Mouse (Mus musculus): ENCODE results near the gene Ankrd10. TPM values are rescaled to one million over a fixed set of nuclear protein-coding genes. Genes with fewer than 3 reads are reported as not detected.
"Not testable (repeated sequence)": the region's sequence is repeated elsewhere in the genome, so short reads cannot be mapped to it uniquely, and the experiment has no call there.

Ankrd10 gene
- polyA plus RNA-seq (2014; fragmentation: Nextera tagmentation; extraction: Ambion mirVana), result 98.8 and 118 TPM in 2 replicates

DNA sequence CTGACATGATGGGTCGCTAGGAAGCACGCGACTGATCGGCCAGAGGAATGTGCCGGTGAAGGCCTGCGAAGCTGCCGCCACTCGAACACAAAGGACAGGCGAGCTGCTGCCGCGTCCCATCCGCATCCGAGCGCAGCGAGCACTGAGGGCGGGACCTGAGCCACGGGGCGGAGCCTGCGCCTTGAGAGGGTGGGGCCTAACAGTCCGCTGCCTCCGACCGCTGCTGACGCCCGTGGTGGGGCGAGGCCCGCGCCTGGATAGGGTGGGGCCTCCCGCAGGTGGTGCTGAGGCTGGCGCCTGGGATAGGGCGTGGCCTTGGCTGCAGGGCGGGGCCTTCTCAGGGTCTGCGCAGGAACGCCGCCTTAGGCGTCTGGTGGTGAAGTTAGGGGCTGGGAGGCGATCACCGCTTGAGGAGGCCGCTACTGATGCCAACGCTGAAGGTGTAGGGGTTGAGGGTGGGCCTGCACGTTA lies at the start of gene Ankrd10:
TSS of gene Ankrd10 (minus strand) at position 147 of the 471 bp plus-strand sequence.
- Histone ChIP-seq H3K36me3 (ENCODE audit: control insufficient read depth, insufficient read depth, low read length) (peaks cover 17% of the 10 kb centered on the region), H3K27me3 (replicated peaks; ENCODE audit: control insufficient read depth, insufficient read depth, low read length) (no peaks in the 10 kb centered on the region), H3K27ac (ENCODE audit: low read depth, low read length) (peak within 1 kb of the TSS; percentile 99), H3K4me3 (ENCODE audit: low read depth, low read length) (peak within 1 kb of the TSS; percentile 95), H3K9ac (ENCODE audit: low read length) (peak within 1 kb of the TSS; percentile 96), H3K4me2 (ENCODE audit: low read length) (peak within 1 kb of the TSS; percentile 93), H3K4me1 (ENCODE audit: control insufficient read depth, insufficient read depth, low read length) (peaks cover 21% of the 10 kb centered on the region), H3K9me3 (replicated peaks; ENCODE audit: control insufficient read depth, low read length) (no peaks in the 10 kb centered on the region)
- peak; percentile 98 for DNase-seq (ENCODE audit: low spot score)
- under 1% methylated on average over 40 of the region's 40 CpGs for WGBS
- peak; percentile 92 for ATAC-seq

DNA sequence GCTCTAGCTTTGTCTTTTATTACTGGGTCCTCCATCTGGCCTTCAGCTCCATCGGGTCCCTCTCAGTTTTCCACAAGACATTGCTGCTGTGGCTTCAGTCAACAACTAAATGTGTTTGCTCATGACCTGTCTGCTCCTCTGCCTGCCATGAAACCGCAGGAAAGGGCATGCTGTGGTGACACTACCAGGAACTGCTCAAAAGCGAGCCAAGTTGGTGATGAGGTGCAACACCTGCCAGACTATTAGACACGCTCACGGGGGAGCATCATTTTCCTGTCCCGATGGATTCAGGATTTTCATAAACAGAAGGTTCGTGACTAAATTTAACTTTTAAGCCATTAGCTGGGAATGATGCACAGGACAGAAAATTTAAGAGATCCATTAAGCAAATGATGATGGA lies 49.0 kb upstream of the Ankrd10 start:
- no peak overlapping the region for H3K9ac ChIP-seq (ENCODE audit: low read length)
- no peaks in the 10 kb centered on the region for H3K27me3 ChIP-seq (replicated peaks; ENCODE audit: control insufficient read depth, insufficient read depth, low read length)
- 91% methylated on average over 7 of the region's 7 CpGs for WGBS
- H3K9me3 ChIP-seq (replicated peaks; ENCODE audit: control insufficient read depth, low read length), result no peaks in the 10 kb centered on the region; the same call in 1 of the 2 replicates
- no peak overlapping the region for H3K4me3 ChIP-seq (ENCODE audit: low read depth, low read length)
- H3K27ac ChIP-seq (ENCODE audit: low read depth, low read length), result no peak overlapping the region
- no peaks in the 10 kb centered on the region for H3K36me3 ChIP-seq (ENCODE audit: control insufficient read depth, insufficient read depth, low read length)
- H3K4me2 ChIP-seq (ENCODE audit: low read length), result no peak overlapping the region
- no peak for DNase-seq (ENCODE audit: low spot score)
- no peaks in the 10 kb centered on the region for H3K4me1 ChIP-seq (ENCODE audit: control insufficient read depth, insufficient read depth, low read length)
- no peak for ATAC-seq

DNA sequence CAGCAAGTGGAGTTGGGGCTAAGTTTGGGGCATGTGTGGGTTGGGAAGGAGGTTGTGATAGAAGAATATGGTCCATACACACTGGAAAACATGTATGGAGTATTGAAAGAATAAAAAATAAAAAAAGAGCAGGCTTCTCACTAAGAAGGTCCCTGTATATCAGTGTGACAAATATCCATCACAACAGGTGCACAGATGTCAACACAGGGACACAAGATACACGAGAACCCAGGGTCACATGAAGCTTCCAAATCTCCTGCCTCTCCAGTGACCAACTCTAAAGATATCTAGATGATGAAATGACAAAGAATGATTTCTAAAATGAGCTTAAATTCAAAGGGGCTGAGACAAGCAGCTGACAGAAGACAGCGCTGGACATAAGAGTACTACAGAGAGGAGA lies 32.8 kb upstream of the Ankrd10 start:
- Histone ChIP-seq H3K4me3 (ENCODE audit: low read depth, low read length) (no peak overlapping the region), H3K27ac (ENCODE audit: low read depth, low read length) (no peak overlapping the region), H3K36me3 (ENCODE audit: control insufficient read depth, insufficient read depth, low read length) (no peaks in the 10 kb centered on the region), H3K4me2 (ENCODE audit: low read length) (no peak overlapping the region), H3K4me1 (ENCODE audit: control insufficient read depth, insufficient read depth, low read length) (no peaks in the 10 kb centered on the region), H3K9ac (ENCODE audit: low read length) (no peak overlapping the region), H3K9me3 (replicated peaks; ENCODE audit: control insufficient read depth, low read length) (no peaks in the 10 kb centered on the region), H3K27me3 (replicated peaks; ENCODE audit: control insufficient read depth, insufficient read depth, low read length) (no peaks in the 10 kb centered on the region)
- WGBS, result 87% methylated on average over 2 of the region's 2 CpGs
- no peak for DNase-seq (ENCODE audit: low spot score)
- no peak for ATAC-seq

DNA sequence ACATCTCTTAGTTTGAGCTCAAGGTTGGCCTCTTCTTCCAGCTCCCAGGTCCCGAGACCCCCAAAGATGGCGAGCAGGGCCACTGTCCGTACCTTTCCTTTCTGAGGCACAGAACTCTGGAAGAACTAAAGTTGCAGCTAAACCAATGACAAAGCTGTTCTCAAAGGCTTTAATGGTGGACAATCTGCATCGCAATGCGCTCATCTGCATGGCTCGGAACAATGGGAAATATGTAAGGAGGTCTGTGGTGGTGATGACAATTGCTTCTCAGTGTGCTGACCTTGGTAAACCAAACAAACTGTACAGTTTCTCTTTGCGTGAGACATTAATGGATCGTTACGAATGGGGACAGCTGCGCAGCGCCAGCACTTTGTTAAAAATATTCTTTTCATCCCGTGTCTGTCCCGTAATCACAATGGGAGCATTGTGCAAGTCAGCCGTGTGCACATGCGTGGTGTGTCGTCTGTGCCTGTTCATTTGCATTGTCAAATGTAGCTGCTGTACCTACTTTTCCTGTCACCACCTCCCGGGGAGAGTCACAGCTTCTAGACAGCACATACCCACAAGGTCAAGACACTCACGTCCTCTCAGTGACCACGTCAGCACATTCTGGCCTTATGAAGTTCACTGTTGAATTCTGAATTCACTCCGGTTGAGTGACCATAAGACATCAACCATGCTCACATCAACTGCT lies 30.6 kb upstream of the Ankrd10 start:
- H3K4me3 ChIP-seq (ENCODE audit: low read depth, low read length); H3K27me3 ChIP-seq (replicated peaks; ENCODE audit: control insufficient read depth, insufficient read depth, low read length); H3K9me3 ChIP-seq (replicated peaks; ENCODE audit: control insufficient read depth, low read length); ATAC-seq; H3K9ac ChIP-seq (ENCODE audit: low read length); H3K27ac ChIP-seq (ENCODE audit: low read depth, low read length); H3K36me3 ChIP-seq (ENCODE audit: control insufficient read depth, insufficient read depth, low read length); H3K4me2 ChIP-seq (ENCODE audit: low read length); H3K4me1 ChIP-seq (ENCODE audit: control insufficient read depth, insufficient read depth, low read length): not testable (repeated sequence)
- DNase-seq (ENCODE audit: low spot score), result peak; percentile 16
- WGBS, result 65% methylated on average over 20 of the region's 20 CpGs

DNA sequence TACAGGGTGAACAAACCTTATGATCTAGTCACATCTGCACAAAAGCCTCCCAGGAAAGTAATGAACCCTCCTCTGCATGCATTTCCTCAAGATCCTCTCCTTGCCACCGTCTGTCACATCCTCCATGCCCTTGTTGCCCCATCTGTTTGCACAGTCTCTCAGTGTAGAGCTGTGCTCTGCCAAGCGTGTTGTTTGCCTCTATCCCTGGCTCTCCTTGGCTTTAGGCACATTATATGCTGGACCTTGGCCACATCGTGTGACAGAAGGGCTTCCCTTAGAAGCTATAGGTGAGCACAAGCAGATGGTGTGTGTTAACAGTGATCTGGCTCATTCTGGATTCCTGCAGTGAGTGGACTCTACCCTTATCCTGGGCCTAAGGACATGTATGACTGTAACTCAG lies 26.4 kb upstream of the Ankrd10 start:
- 71% methylated on average over 3 of the region's 3 CpGs for WGBS
- Histone ChIP-seq H3K36me3 (ENCODE audit: control insufficient read depth, insufficient read depth, low read length) (no peaks in the 10 kb centered on the region), H3K9ac (ENCODE audit: low read length) (no peak overlapping the region), H3K27me3 (replicated peaks; ENCODE audit: control insufficient read depth, insufficient read depth, low read length) (no peaks in the 10 kb centered on the region), H3K4me2 (ENCODE audit: low read length) (no peak overlapping the region), H3K4me3 (ENCODE audit: low read depth, low read length) (no peak overlapping the region), H3K27ac (ENCODE audit: low read depth, low read length) (no peak overlapping the region), H3K4me1 (ENCODE audit: control insufficient read depth, insufficient read depth, low read length) (no peaks in the 10 kb centered on the region), H3K9me3 (replicated peaks; ENCODE audit: control insufficient read depth, low read length) (no peaks in the 10 kb centered on the region)
- DNase-seq (ENCODE audit: low spot score), result peak; percentile 16
- no peak for ATAC-seq

DNA sequence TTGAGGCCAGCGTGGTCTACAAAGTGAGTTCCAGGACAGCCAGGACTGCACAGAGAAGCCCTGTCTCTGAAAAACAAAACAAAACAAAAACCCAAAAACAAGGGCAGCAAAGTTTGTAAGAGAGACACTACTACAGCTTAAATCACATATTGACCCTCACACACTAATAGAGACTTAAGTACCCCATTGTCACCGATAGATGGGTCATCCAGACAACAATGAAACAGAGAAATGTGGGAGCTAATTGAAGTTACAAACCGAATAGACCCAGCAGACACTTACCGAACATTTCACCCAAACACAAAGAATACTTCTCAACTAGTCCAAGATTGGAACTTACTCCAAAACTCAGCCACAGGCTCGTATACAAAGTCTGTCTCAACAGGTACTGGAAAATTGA lies 14.5 kb upstream of the Ankrd10 start:
- Histone ChIP-seq H3K4me2 (ENCODE audit: low read length) (no peak overlapping the region), H3K27me3 (replicated peaks; ENCODE audit: control insufficient read depth, insufficient read depth, low read length) (no peaks in the 10 kb centered on the region), H3K9ac (ENCODE audit: low read length) (no peak overlapping the region), H3K9me3 (replicated peaks; ENCODE audit: control insufficient read depth, low read length) (no peaks in the 10 kb centered on the region), H3K4me1 (ENCODE audit: control insufficient read depth, insufficient read depth, low read length) (no peaks in the 10 kb centered on the region), H3K4me3 (ENCODE audit: low read depth, low read length) (no peak overlapping the region), H3K27ac (ENCODE audit: low read depth, low read length) (no peak overlapping the region), H3K36me3 (ENCODE audit: control insufficient read depth, insufficient read depth, low read length) (no peaks in the 10 kb centered on the region)
- WGBS, result 85% methylated on average over 5 of the region's 5 CpGs
- ATAC-seq (no peak), DNase-seq (ENCODE audit: low spot score) (no peak)

DNA sequence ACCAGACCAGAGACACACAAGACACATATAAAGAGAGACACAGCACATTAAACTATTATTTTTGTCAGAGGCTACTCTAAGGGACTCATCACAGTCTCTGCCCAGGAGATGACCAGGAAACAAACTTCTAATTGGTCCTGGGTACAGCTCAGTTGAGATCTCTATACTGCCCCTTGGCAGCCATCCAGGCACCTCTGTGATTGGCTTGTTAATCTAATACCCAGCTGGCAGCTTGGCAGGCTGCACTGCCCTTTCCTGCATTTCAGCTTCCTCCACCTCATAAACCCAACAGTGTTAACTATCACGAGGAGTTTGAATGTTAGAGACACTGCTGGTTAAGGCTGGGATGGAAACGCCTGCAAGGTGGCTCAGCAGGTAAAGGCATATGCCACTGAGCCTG lies 7.6 kb upstream of the Ankrd10 start:
- DNase-seq (ENCODE audit: low spot score) (peak; percentile 46), ATAC-seq (no peak)
- Histone ChIP-seq H3K27ac (ENCODE audit: low read depth, low read length) (no peak overlapping the region), H3K9me3 (replicated peaks; ENCODE audit: control insufficient read depth, low read length) (0 out of 2 replicates have a peak, but pooled peaks cover 4% of the 10 kb centered on the region), H3K4me2 (ENCODE audit: low read length) (no peak overlapping the region), H3K27me3 (replicated peaks; ENCODE audit: control insufficient read depth, insufficient read depth, low read length) (no peaks in the 10 kb centered on the region), H3K9ac (ENCODE audit: low read length) (no peak overlapping the region), H3K36me3 (ENCODE audit: control insufficient read depth, insufficient read depth, low read length) (0 out of 2 replicates have a peak, but pooled peaks cover 2% of the 10 kb centered on the region), H3K4me3 (ENCODE audit: low read depth, low read length) (no peak overlapping the region), H3K4me1 (ENCODE audit: control insufficient read depth, insufficient read depth, low read length) (no peaks in the 10 kb centered on the region)
- WGBS, result 42% methylated on average over 2 of the region's 2 CpGs

DNA sequence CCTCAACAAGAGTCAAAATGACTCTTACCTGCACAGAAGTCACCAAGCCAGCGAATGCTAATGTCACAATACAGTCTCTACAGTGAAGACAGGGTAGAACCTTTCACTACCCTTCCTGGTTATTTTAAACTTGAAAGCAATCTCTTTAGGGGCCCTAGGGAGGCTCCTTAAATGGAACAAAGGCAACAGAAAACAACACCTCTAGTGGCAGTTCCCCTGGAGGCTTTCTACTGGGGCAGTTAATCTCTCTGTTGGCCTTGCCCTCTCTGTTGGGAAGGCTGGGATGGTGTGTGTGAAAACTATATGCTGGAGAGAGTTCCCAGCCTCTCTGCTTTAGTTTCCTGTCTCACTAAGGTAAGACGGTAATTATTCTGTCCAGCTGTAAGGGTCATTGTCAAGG lies 5.0 kb upstream of the Ankrd10 start:
- Histone ChIP-seq H3K4me2 (ENCODE audit: low read length) (no peak overlapping the region), H3K9ac (ENCODE audit: low read length) (no peak overlapping the region), H3K4me1 (ENCODE audit: control insufficient read depth, insufficient read depth, low read length) (peaks cover 2% of the 10 kb centered on the region; the same call in 1 of the 2 replicates), H3K4me3 (ENCODE audit: low read depth, low read length) (no peak overlapping the region), H3K27ac (ENCODE audit: low read depth, low read length) (no peak overlapping the region), H3K27me3 (replicated peaks; ENCODE audit: control insufficient read depth, insufficient read depth, low read length) (no peaks in the 10 kb centered on the region), H3K9me3 (replicated peaks; ENCODE audit: control insufficient read depth, low read length) (0 out of 2 replicates have a peak, but pooled peaks cover 4% of the 10 kb centered on the region), H3K36me3 (ENCODE audit: control insufficient read depth, insufficient read depth, low read length) (0 out of 2 replicates have a peak, but pooled peaks cover 2% of the 10 kb centered on the region)
- DNase-seq (ENCODE audit: low spot score) (no peak), ATAC-seq (no peak)
- 61% methylated on average over 2 of the region's 2 CpGs for WGBS

DNA sequence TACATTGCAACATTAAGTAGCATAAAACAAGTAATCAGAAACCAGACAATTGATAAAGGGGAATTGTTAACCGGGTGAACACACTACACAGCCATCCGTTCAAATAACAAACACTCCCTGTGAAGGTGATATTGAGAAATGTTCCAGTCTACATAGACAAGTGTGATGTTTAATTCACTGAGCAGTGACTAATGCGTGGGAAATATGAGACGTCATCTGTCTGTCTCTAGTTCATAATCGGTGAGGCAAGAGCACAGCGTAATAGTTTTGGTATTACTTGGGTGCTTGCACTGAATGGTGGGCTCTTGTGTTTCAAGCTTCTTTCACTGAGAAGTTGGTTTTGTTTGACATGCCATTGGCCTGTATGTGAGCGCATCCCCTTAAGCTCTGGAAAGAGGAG lies 2.0 kb upstream of the Ankrd10 start:
- Histone ChIP-seq H3K9me3 (replicated peaks; ENCODE audit: control insufficient read depth, low read length) (0 out of 2 replicates have a peak, but pooled peaks cover 4% of the 10 kb centered on the region), H3K4me1 (ENCODE audit: control insufficient read depth, insufficient read depth, low read length) (peaks cover 19% of the 10 kb centered on the region), H3K9ac (ENCODE audit: low read length) (no peak overlapping the region), H3K36me3 (ENCODE audit: control insufficient read depth, insufficient read depth, low read length) (peaks cover 3% of the 10 kb centered on the region; the same call in 1 of the 2 replicates), H3K4me3 (ENCODE audit: low read depth, low read length) (no peak overlapping the region), H3K27ac (ENCODE audit: low read depth, low read length) (no peak overlapping the region; the same call in 1 of the 2 replicates), H3K4me2 (ENCODE audit: low read length) (no peak overlapping the region), H3K27me3 (replicated peaks; ENCODE audit: control insufficient read depth, insufficient read depth, low read length) (no peaks in the 10 kb centered on the region)
- WGBS, result 90% methylated on average over 7 of the region's 7 CpGs
- ATAC-seq (no peak), DNase-seq (ENCODE audit: low spot score) (no peak)

Data from forebrain, embryonic 14.5 days (tissue).